Mouse (Mus musculus) stomach, embryonic 15.5 days (tissue): ENCODE results near the gene Pygo1. TPM values are rescaled to one million over a fixed set of nuclear protein-coding genes. Genes with fewer than 3 reads are reported as not detected.

ENCODE experiments used
- polyA plus RNA-seq: library from polyadenylated mRNA; unstranded; fragments of >200 nt; fragmentation: Nextera tagmentation; extraction: Ambion mirVana; gene quantifications from 2 replicates; pipeline ENCODE4 v1.2.1, GENCODE M21; 2015

Gene Pygo1
- polyA plus RNA-seq, 1 experiment from 2014 or later: 3.5 TPM

Other genes with a start within 250 kb of the Pygo1 start
- 0.31 and 0.46 TPM in 2 replicates for gene Prtg, start 118.8 kb upstream of the Pygo1 start, polyA plus RNA-seq
- gene Dyx1c1, start 33.1 kb downstream of the Pygo1 start, polyA plus RNA-seq: 0.98 and 0.99 TPM in 2 replicates
- not detected in 2 replicates for gene Gm44503, start 33.2 kb downstream of the Pygo1 start, polyA plus RNA-seq
- 13.5 and 14.1 TPM in 2 replicates for gene Ccpg1os, start 59.7 kb downstream of the Pygo1 start, polyA plus RNA-seq
- 34.5 and 37.8 TPM in 2 replicates for gene Ccpg1, start 59.8 kb downstream of the Pygo1 start, polyA plus RNA-seq
- gene Pigb, start 114.7 kb downstream of the Pygo1 start, polyA plus RNA-seq: 14.1 and 15.8 TPM in 2 replicates
- gene Rab27a, start 119.2 kb downstream of the Pygo1 start, polyA plus RNA-seq: 15.8 and 16.8 TPM in 2 replicates
- 0.13 and 0.44 TPM in 2 replicates for gene Khdc3, start 176.2 kb downstream of the Pygo1 start, polyA plus RNA-seq
- gene Gm20509, start 176.8 kb downstream of the Pygo1 start, polyA plus RNA-seq: not detected in 2 replicates
- 94.1 and 94.7 TPM in 2 replicates for gene Rsl24d1, start 187.8 kb downstream of the Pygo1 start, polyA plus RNA-seq